Mouse (Mus musculus): ENCODE measurements around the gene Zfp3.

DNA sequence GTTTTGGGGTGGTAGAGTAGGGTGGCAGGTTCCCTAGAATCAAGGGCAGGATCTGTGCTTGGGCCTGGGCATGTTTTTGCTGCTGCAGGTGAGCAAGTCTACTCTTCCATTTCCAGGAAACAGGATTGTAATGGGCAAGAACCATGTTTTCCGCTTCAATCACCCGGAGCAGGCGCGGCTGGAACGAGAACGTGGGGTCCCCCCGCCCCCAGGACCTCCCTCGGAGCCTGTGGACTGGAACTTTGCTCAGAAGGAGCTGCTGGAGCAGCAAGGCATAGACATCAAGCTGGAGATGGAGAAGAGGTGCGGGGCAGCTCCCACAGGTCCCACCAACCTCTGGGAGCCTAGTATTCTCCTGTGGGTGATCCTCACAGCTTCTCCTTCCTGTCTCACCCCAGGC lies 39.3 kb upstream of the Zfp3 start:
- TF ChIP-seq POLR2A (IDR thresholded peaks at IDR 0.05; ENCODE audit: control insufficient read depth, low read depth, low read length) (no peak), CTCF (IDR thresholded peaks at IDR 0.05; ENCODE audit: control insufficient read depth, insufficient read depth, insufficient replicate concordance, low read depth, low read length) (no peak)

All from testis, adult 2 months (tissue).